Mouse (Mus musculus): ENCODE measurements around the gene Hnrnpul1.

DNA sequence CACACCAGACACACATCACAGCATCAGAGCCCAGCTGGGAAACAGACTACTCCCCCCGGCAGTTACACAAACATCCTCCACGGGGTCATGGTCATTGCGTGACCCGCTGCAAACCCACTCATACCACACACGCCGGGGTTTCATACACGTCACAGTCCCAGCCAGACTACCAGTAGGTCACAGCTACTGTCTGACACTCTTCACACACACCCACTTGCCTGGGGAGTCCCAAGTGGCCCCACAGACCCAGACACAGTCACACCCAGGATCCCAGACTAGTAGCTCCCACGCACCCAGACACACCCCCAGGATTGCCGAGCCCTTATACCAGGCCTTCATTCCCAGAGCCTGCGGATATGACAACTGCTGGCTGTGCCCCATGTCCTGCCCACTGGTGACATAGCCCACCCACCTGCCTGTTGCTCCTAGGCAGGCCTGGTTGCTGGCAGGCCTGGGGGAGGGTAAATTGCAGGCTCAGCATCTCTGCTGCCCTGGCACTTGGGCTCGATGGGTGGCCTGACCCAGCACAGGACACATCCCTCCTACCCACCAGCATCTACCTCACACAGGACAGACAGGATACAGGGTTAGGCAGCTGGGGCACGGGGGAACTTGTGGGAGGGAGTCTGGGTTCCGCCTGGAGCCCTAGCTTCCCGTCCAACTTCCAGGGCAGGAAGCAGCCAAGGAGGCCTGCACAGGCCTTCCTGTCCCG, 46.8 kb downstream of the Hnrnpul1 start:
- TF ChIP-seq CHD2 (IDR thresholded peaks at IDR 0.05; ENCODE audit: low read depth, low read length) (no peak), HCFC1 (IDR thresholded peaks at IDR 0.05; ENCODE audit: borderline replicate concordance, insufficient read depth, low read length) (no peak)

All from ES-E14 (cell line).